Mouse (Mus musculus): ENCODE data around the gene Pde11a.

Pde11a gene

DNA sequence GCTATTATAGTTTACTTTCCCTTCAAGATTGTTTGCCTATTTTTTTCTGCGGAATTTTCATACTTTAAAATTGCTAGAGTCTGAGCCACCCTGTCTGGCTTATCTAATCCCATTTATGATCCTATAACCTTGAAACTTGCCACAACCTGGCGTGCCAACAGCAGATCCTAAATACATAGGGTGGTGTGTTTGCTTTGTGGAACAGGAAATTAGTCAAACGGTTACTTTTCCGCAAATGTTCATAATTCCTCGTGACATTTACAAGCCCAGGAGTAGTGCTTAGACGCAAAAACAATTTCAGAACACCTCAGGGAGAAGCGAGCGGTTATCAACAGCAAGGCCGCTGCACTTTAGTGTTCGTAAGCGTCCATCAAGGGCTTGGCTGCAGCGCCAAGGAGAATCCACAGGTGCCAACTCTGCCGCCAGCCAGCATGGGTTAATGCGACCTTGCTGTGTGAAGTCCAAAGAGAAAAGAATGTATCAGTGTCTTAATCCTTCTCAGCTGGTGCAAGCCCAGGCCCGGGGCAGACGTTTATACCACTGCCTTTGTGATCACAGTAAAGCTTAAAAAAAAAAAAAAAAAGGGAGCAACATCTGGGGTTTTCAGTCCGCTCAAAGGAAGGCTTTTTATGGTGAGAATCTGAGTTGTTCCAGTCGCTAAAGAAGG lies 379.3 kb downstream of the Pde11a start:
- no peak for DNase-seq (ENCODE audit: low spot score in 2 of 2)

DNA sequence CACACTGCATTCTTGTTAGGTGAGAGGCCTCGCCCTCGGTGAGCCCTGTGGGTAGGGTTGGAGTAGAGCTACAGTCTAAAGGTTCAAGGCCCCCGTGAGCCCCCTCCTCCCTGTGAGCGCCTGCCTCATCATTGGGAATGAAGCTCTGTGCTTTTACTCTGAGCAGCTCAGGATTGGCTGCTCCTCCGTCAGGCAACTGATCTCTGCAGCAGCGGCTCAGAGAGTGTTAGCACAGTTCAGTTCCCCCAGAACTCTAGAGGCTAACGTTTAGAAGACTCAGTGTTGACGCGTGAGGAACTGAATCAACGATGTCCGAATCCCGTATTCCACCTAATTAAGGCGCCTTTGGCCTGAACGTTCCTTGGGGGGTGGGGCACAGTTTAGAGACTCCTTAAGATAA lies 382.9 kb downstream of the Pde11a start:
- no peak for DNase-seq (ENCODE audit: low spot score in 2 of 2)

DNA sequence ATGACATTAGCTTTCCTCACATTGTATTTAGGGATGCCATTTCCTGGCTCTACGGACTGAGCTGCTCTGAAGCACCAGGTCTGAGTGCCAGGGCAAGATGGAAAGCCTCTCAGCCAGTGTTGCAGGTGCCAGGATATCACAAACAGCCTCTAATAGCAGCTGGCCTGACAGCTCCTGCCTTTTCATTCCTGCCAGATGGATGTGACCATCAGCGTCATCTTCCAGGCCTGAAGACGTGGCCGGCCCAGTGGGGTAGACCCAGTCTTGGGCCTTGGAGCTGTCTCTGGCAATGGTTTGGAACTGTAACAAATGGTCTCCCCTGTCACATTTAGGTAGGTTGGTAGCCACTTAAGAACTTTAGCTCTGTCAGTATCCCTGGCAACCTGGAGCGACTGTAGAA lies 385.3 kb downstream of the Pde11a start:
- DNase-seq (ENCODE audit: low spot score in 2 of 2), result no peak

DNA sequence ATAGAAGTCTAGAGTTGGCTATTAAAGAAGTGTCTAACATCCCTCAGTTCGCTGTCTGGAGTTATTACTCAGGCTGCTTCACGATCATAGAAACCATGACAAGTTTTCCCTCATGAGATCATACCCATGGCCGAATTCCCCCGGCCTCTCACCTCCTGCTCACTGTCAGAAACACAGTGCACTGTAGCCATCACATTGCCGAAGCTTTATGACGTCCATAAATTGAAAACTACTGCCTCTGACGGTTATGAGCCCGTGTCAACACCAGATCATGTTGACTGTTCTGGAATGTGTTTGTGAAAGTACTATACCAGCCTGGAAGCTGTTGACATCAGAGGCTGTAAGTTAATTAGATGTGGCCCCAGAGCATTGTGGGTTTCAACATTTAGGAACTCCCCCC lies 387.9 kb downstream of the Pde11a start:
- no peak for DNase-seq (ENCODE audit: low spot score in 2 of 2)
